Mouse (Mus musculus): Measurements from ENCODE around the gene Ntrk3. TPM values are rescaled to one million over a fixed set of nuclear protein-coding genes. Genes with fewer than 3 reads are reported as not detected.

Gene Ntrk3
- polyA plus RNA-seq, 1 experiment from 2014 or later = 2.2 TPM

DNA sequence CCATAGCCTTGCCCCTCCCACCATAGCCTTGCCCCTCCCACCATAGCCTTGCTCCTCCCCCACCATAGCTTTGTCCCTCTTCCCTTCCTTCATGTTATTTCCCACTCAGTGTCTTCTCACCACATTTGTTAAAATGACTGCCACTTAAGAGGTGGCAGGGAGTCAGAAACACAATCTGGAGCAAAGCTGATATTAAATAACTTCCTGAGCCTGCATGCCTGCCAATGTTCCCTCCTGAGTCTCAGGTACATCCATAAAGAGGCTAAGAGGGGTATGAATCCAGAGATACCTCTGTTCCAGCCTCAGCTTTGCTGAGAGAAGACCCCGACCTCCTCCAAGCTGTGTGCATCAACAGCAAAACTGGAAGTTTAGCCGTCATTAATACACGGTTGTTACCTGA lies 172.4 kb downstream of the Ntrk3 start:
- no peak for TF ChIP-seq CTCF (IDR thresholded peaks at IDR 0.05; ENCODE audit: low read depth)
- TF ChIP-seq EP300 (optimal IDR thresholded peaks at IDR 0.05) = no peak
- WGBS = 90% methylated on average over 3 of the region's 3 CpGs
- Histone ChIP-seq H3K4me2 (replicated peaks; ENCODE audit: low read depth) (no peak overlapping the region), H3K27me3 (ENCODE audit: control insufficient read depth, insufficient read depth, low read length) (no peaks in the 10 kb centered on the region), H3K9ac (ENCODE audit: low read length) (no peak overlapping the region), H3K9me3 (ENCODE audit: control insufficient read depth, low read length) (no peaks in the 10 kb centered on the region), H3K27ac (replicated peaks) (no peak overlapping the region), H3K4me1 (replicated peaks; ENCODE audit: control insufficient read depth, insufficient read depth) (no peaks in the 10 kb centered on the region), H3K36me3 (ENCODE audit: control insufficient read depth, insufficient read depth, low read length) (no peaks in the 10 kb centered on the region), H3K4me3 (ENCODE audit: low read depth, low read length) (no peak overlapping the region)
- ATAC-seq (ENCODE audit: low FRiP score, low TSS enrichment) (no peak), DNase-seq (ENCODE audit: low spot score) (no peak)

GRCm38 (mm10) chr7:78558503-78558902 lies 179.3 kb downstream of the Ntrk3 start:
- ATAC-seq (ENCODE audit: low FRiP score, low TSS enrichment) (no peak), DNase-seq (ENCODE audit: low spot score) (no peak)
- TF ChIP-seq EP300 (optimal IDR thresholded peaks at IDR 0.05) (no peak), CTCF (IDR thresholded peaks at IDR 0.05; ENCODE audit: low read depth) (no peak)
- Histone ChIP-seq H3K27me3 (ENCODE audit: control insufficient read depth, insufficient read depth, low read length) (no peaks in the 10 kb centered on the region), H3K4me2 (replicated peaks; ENCODE audit: low read depth) (no peak overlapping the region), H3K27ac (replicated peaks) (no peak overlapping the region), H3K9me3 (ENCODE audit: control insufficient read depth, low read length) (no peaks in the 10 kb centered on the region), H3K36me3 (ENCODE audit: control insufficient read depth, insufficient read depth, low read length) (no peaks in the 10 kb centered on the region), H3K9ac (ENCODE audit: low read length) (no peak overlapping the region), H3K4me1 (replicated peaks; ENCODE audit: control insufficient read depth, insufficient read depth) (no peaks in the 10 kb centered on the region), H3K4me3 (ENCODE audit: low read depth, low read length) (no peak overlapping the region)
- WGBS = 84% methylated on average over 5 of the region's 5 CpGs

DNA sequence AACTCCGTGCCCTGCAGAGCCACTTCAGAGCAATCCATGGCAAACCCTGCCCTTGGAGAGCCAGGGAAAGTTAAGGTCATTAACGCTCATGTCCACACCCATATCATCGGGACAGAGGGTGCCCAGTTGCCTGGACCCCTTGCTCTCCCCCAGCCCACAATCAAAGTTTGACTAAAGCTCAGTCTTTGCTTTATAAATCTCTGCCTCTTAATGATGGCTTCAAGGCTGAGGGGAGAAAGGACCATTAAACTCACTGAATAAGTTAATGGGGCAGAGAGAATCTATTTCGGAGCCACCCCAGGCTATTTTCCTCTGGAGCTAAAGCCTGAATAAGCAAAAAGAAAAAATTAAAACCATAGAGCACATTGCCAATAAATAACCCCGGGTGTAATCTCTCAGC lies 182.3 kb downstream of the Ntrk3 start:
- Histone ChIP-seq H3K4me2 (replicated peaks; ENCODE audit: low read depth) (no peak overlapping the region), H3K9ac (ENCODE audit: low read length) (no peak overlapping the region), H3K9me3 (ENCODE audit: control insufficient read depth, low read length) (no peaks in the 10 kb centered on the region), H3K27ac (replicated peaks) (no peak overlapping the region), H3K27me3 (ENCODE audit: control insufficient read depth, insufficient read depth, low read length) (no peaks in the 10 kb centered on the region), H3K4me1 (replicated peaks; ENCODE audit: control insufficient read depth, insufficient read depth) (no peaks in the 10 kb centered on the region), H3K4me3 (ENCODE audit: low read depth, low read length) (no peak overlapping the region), H3K36me3 (ENCODE audit: control insufficient read depth, insufficient read depth, low read length) (no peaks in the 10 kb centered on the region)
- ATAC-seq (ENCODE audit: low FRiP score, low TSS enrichment) (no peak), DNase-seq (ENCODE audit: low spot score) (no peak)
- 86% methylated on average over 5 of the region's 5 CpGs for WGBS
- TF ChIP-seq CTCF (IDR thresholded peaks at IDR 0.05; ENCODE audit: low read depth) (no peak), EP300 (optimal IDR thresholded peaks at IDR 0.05) (no peak)

DNA sequence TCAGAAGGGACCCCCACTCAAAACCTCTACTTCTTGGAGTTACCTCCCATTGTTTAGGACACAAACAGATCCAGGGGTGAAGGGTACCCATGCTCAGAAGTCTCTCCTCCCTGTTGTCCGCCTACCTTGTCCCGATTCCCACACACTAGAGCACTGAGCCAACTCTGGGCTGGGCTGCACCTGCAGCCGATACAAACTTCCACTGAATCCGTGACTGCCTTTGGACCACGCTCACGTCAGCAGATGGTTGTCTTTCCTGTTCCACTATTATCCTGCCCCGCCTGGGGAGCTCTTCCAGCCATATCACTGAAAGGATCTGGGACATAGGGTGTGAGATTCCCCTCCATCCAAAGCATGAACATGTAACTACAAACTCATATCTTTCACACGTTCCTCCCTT lies 188.4 kb downstream of the Ntrk3 start:
- WGBS = 76% methylated on average over 8 of the region's 8 CpGs

GRCm38 (mm10) chr7:78548721-78549120 lies 189.1 kb downstream of the Ntrk3 start:
- no peak overlapping the region for H3K4me2 ChIP-seq (replicated peaks; ENCODE audit: low read depth)
- H3K36me3 ChIP-seq (ENCODE audit: control insufficient read depth, insufficient read depth, low read length) = no peaks in the 10 kb centered on the region
- no peak for TF ChIP-seq EP300 (optimal IDR thresholded peaks at IDR 0.05)
- no peak for TF ChIP-seq CTCF (IDR thresholded peaks at IDR 0.05; ENCODE audit: low read depth)

More for the DNA sequence above, 188.4 kb downstream of the Ntrk3 start:
- Histone ChIP-seq H3K36me3 (ENCODE audit: control insufficient read depth, insufficient read depth, low read length) (no peaks in the 10 kb centered on the region), H3K27ac (replicated peaks) (no peak overlapping the region), H3K4me3 (ENCODE audit: low read depth, low read length) (no peak overlapping the region), H3K9ac (ENCODE audit: low read length) (no peak overlapping the region), H3K4me2 (replicated peaks; ENCODE audit: low read depth) (no peak overlapping the region), H3K4me1 (replicated peaks; ENCODE audit: control insufficient read depth, insufficient read depth) (no peaks in the 10 kb centered on the region), H3K9me3 (ENCODE audit: control insufficient read depth, low read length) (no peaks in the 10 kb centered on the region), H3K27me3 (ENCODE audit: control insufficient read depth, insufficient read depth, low read length) (no peaks in the 10 kb centered on the region)
- DNase-seq (ENCODE audit: low spot score) = no peak
- no peak for ATAC-seq (ENCODE audit: low FRiP score, low TSS enrichment)
- no peak for TF ChIP-seq CTCF (IDR thresholded peaks at IDR 0.05; ENCODE audit: low read depth)
- TF ChIP-seq EP300 (optimal IDR thresholded peaks at IDR 0.05) = no peak

DNA sequence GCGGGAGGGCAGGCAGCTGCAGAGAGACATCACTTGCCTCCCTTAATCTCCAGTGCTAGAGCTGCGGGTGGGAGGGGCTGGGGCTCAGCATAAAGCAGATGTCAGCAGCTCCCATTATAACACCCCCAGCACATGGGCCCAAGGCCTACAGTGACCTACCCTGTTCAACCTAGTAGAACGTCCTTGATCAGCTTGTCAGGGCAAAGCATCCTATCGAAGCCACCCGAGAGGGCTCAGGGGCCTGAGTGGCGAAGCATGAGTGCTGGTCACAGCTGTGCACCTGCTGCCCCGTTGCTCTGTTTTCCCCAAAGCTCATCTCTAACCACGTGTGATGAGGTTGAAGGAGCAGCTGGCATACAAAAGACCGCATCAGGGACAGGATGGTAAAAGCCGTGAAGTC lies 191.3 kb downstream of the Ntrk3 start:
- no peak overlapping the region for H3K4me2 ChIP-seq (replicated peaks; ENCODE audit: low read depth)

More at GRCm38 (mm10) chr7:78548721-78549120, 189.1 kb downstream of the Ntrk3 start:
- no peak for ATAC-seq (ENCODE audit: low FRiP score, low TSS enrichment)
- WGBS = 79% methylated on average over 5 of the region's 5 CpGs
- no peak overlapping the region for H3K27ac ChIP-seq (replicated peaks)
- H3K9ac ChIP-seq (ENCODE audit: low read length) = no peak overlapping the region
- H3K4me3 ChIP-seq (ENCODE audit: low read depth, low read length) = no peak overlapping the region
- no peaks in the 10 kb centered on the region for H3K4me1 ChIP-seq (replicated peaks; ENCODE audit: control insufficient read depth, insufficient read depth)
- no peak for DNase-seq (ENCODE audit: low spot score)
- no peaks in the 10 kb centered on the region for H3K27me3 ChIP-seq (ENCODE audit: control insufficient read depth, insufficient read depth, low read length)
- H3K9me3 ChIP-seq (ENCODE audit: control insufficient read depth, low read length) = no peaks in the 10 kb centered on the region

More for the DNA sequence above, 191.3 kb downstream of the Ntrk3 start:
- WGBS = 73% methylated on average over 10 of the region's 10 CpGs
- no peaks in the 10 kb centered on the region for H3K36me3 ChIP-seq (ENCODE audit: control insufficient read depth, insufficient read depth, low read length)
- no peak overlapping the region for H3K9ac ChIP-seq (ENCODE audit: low read length)
- H3K27ac ChIP-seq (replicated peaks) = no peak overlapping the region
- ATAC-seq (ENCODE audit: low FRiP score, low TSS enrichment) (no peak), DNase-seq (ENCODE audit: low spot score) (no peak)
- H3K27me3 ChIP-seq (ENCODE audit: control insufficient read depth, insufficient read depth, low read length) = no peaks in the 10 kb centered on the region
- H3K4me3 ChIP-seq (ENCODE audit: low read depth, low read length) = no peak overlapping the region
- H3K9me3 ChIP-seq (ENCODE audit: control insufficient read depth, low read length) = no peaks in the 10 kb centered on the region
- TF ChIP-seq EP300 (optimal IDR thresholded peaks at IDR 0.05) (no peak), CTCF (IDR thresholded peaks at IDR 0.05; ENCODE audit: low read depth) (no peak)
- H3K4me1 ChIP-seq (replicated peaks; ENCODE audit: control insufficient read depth, insufficient read depth) = no peaks in the 10 kb centered on the region
